Mouse (Mus musculus) MEL (cell line): ENCODE data around the gene S100pbp.

Experiments
- CTCF ChIP-seq, 3 experiments: IDR thresholded peaks in 2 of 3; conservative IDR thresholded peaks in 1 of 3; 2 replicates each; pipeline ENCODE4 v1.5.1; 2011 to 2012; ENCODE audit warnings: low read length in 3 of 3, low read depth in 2 of 3, mild to moderate bottlenecking in 2 of 3, improper control_type of control experiment in 1 of 3, inconsistent platforms in 1 of 3, mixed read lengths in 1 of 3, moderate library complexity in 1 of 3; ENCODE audit not compliant: control insufficient read depth in 1 of 3, insufficient read depth in 1 of 3, poor library complexity in 1 of 3, severe bottlenecking in 1 of 3
- EP300 ChIP-seq, 2 experiments: IDR thresholded peaks; 2 replicates each; pipeline ENCODE4 v1.6.1; 2011; ENCODE audit warnings: improper control_type of control experiment in 2 of 2, low read length in 2 of 2, low read depth in 1 of 2, mild to moderate bottlenecking in 1 of 2
- GATA1 ChIP-seq: IDR thresholded peaks from 2 replicates; pipeline ENCODE4 v1.6.1; 2011; ENCODE audit warnings: low read depth, low read length, improper control_type of control experiment
- KAT2A ChIP-seq: conservative IDR thresholded peaks from 2 replicates; pipeline ENCODE4 v1.6.1; 2012; ENCODE audit warnings: low read depth, low read length, improper control_type of control experiment, inconsistent platforms
- MAZ ChIP-seq: IDR thresholded peaks from 2 replicates; pipeline ENCODE4 v1.6.1; 2012; ENCODE audit warnings: low read depth, mild to moderate bottlenecking, inconsistent platforms, low read length, improper control_type of control experiment
- MYC ChIP-seq: IDR thresholded peaks from 2 replicates; pipeline ENCODE4 v1.6.1; 2011; ENCODE audit warnings: low read depth, mild to moderate bottlenecking, low read length, improper control_type of control experiment, moderate library complexity
- POLR2A ChIP-seq, 2 experiments: IDR thresholded peaks; 2 replicates each; pipeline ENCODE4 v1.6.1; 2011 to 2012; ENCODE audit warnings: low read length in 2 of 2, mild to moderate bottlenecking in 2 of 2, control low read depth in 1 of 2, improper control_type of control experiment in 1 of 2, low read depth in 1 of 2, moderate library complexity in 1 of 2; ENCODE audit not compliant: control insufficient read depth in 1 of 2, insufficient read depth in 1 of 2, poor library complexity in 1 of 2
- SMC3 ChIP-seq: IDR thresholded peaks from 2 replicates; pipeline ENCODE4 v1.6.1; 2011; ENCODE audit warnings: low read depth, low read length, improper control_type of control experiment

DNA sequence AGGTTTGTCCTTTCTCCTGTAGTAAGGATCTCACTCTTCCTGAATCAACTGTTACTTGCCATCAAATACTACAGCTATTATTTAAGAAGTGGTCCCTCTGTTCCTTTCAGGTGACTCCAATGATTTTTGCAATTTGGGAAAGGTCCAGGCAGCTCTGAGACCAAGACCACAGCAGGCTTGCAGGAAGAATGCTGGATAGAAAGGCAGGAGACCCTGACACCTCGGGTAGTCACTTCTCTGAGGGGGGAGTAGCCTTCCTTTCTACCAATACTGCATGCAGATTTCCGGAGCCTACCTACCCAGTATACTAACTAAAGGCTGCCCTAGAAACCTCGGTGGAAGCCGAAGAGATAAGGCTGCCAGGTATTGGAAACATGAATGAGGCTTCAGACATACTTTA, 44.1 kb downstream of the S100pbp start:
- TF ChIP-seq GATA1, result no peak
- TF ChIP-seq MYC, result no peak
- no peak for TF ChIP-seq KAT2A
- TF ChIP-seq EP300 (IDR thresholded peaks at IDR 0.05; ENCODE audit: low read depth in 1 of 2, low read length in 2 of 2), result no peak
- no peak for TF ChIP-seq CTCF (IDR thresholded peaks at IDR 0.05 in 2 of 3, conservative IDR thresholded peaks at IDR 0.05 in 1 of 3; ENCODE audit: control insufficient read depth in 1 of 3, insufficient read depth in 1 of 3, low read depth in 2 of 3, low read length in 3 of 3, poor library complexity in 1 of 3, severe bottlenecking in 1 of 3)
- no peak for TF ChIP-seq POLR2A (IDR thresholded peaks at IDR 0.05; ENCODE audit: control insufficient read depth in 1 of 2, insufficient read depth in 1 of 2, low read depth in 1 of 2, low read length in 2 of 2, poor library complexity in 1 of 2)
- no peak for TF ChIP-seq MAZ
- no peak for TF ChIP-seq SMC3
